Mouse (Mus musculus): Measurements from ENCODE around the gene Olfm2. TPM values are rescaled to one million over a fixed set of nuclear protein-coding genes. Genes with fewer than 3 reads are reported as not detected.
A peak's percentile ranks its signal among the peaks of the same experiment; 100 is the strongest.

Gene Olfm2
- total RNA-seq, 4 experiments from 2014 or later, result 0.16 to 0.32 TPM; not detected in 2

DNA sequence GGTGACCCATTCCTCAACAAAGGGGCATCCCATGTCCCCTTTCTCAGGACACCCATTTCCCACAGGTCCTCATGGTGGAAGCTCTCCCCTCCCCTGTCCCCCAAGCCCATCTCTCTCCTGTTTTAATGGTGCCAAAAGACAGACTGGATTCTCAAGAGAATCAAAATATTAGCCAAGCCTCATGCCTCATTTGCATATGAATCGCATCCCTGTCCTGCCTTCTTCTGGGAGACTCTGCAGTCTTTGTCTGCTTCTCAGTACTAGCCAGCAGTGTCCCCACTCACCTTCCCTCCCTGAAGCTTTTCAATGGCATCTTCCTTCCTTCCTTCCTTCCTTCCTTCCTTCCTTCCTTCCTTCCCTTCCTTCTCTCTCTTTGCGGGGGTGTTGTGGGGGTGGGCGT lies 1.5 kb upstream of the Olfm2 start:
- no peak for DNase-seq (ENCODE audit: low spot score in 2 of 2)

DNA sequence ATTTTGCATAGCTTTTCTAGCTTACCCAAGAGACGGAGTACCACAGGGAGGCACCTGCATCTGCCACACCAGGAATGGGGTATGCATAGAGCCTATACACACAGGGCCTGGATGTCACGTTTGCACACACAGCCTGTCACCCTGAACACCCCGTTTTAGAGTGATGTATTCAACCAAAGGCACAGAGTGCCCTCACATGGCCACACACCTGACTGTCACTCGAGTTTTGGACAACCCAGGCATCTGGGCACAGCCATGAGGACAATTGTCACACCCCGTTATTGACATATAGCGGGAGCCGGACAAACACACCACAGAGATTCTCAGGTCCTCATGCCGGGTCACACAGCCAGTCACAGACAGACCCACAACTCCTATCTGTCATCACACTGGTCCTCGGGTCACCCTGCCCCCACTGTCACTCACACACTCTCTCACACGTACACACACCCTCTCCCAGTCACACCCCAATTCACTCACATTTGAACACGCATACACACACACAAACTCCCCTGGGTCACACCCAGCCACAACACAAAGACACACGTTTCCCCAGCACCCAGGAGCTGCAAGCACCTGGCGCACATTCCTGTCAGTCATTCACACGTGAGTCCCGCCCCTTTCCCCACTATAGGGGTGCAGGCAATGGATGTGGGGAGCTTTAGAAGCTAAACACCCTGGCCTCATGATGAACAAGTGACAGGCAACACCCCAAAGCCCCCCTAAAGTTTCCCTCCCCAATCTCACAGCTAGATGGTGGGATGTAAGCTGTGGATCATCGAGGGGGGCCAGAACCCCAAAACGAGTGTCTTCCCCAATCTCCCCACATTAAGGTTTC lies 801 bp downstream of the Olfm2 start:
- no peak for DNase-seq (ENCODE audit: low spot score in 2 of 2)

DNA sequence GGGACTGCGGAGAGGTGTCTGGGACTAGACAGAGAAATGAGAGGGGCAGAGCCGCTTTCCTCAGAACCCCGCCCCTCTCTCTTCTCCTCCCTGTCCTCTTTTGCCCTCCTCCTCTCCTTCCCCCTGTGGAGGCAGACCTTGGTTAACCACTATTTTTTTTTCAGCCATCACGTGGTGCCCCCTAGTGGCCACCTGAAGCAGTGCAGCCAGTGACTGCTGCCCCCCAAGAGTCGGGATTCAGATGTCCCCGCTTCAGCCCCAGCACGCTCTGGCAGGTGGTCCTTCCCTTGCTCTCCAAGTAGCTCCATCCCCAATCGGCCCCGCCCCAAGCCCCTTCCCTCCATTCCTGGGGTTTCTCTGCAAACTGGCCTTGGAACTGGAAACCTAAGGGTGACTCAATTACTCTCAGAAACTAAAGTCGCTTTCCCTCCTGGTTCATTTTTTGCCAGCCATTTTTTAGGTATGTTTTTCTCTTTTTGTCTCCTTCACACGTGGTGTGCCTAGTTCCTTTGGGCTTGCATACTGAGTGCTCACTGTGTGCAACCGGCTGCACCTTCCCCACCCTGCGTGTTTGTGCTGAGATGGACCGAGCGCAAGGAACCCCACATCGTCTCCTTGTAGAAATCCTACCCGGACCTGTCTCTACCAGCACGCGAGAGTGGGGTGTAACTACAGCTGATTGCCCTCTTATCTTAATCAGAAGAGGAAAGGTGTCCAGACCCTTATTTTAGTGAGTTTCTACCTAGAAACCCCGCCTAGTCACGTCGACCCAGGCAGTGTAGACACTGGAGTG lies 2.0 kb downstream of the Olfm2 start:
- no peak for DNase-seq (ENCODE audit: low spot score in 2 of 2)

- peak; percentile 71 to 74 for DNase-seq (ENCODE audit: low spot score in 2 of 2)
These were observed 5.7 kb downstream of the Olfm2 start for GRCm38 (mm10) chr9:20740407-20740806.

DNA sequence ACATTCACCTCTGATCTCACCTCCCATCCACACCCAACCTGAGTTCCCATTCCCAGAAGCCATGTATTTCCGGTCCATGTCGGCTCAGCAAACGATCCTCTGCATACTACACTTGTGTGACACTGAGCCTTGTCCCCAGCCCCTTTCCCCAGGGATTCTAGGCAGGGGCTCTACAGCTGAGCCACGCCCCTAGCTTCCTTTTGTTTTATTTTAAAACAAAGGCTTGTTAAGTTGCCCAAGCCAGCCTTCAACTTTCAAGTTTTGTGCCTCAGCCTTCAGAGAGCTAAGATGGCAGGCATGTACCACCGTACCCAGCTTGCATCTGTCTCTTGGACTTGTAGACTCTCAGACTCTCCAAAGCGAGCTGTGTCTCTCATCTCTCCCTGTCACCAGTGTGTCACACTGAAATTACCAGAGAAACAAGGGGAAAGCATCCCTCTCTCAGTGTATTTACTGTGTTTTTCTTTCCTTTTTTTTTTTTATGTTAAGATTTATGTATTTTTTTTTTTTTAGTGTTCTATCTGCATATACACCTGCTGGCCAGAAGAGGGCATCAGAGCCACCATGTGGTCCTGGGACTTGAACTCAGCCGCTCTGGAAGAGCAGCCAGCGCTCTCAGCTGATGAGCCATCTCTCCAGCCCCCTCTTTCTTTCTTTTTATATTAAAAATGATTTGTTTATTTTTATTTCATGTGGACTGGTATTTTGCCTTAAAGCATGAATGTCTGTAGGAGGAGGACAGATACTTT lies 7.7 kb downstream of the Olfm2 start:
- no peak for DNase-seq (ENCODE audit: low spot score in 2 of 2)

DNA sequence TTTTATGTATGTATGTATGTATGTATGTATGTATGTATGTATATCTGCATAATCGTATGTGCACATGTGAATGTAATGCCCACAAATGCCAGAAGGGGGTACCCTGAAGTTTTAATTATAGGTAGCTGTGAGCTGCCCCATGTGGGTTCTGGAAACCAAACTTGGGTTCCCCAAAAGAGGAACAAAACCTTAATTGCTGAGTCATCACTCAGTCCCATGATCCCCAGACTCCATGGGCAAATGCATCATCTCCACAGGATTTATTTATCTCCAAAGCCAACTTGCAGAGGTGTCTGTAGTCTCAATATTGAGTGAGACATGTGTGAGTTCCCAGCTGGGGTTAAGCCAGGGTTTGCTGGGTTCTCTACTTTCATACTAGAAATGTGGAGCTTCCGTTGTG lies 8.9 kb downstream of the Olfm2 start:
- no peak for DNase-seq (ENCODE audit: low spot score in 2 of 2)

- no peak for DNase-seq (ENCODE audit: low spot score in 2 of 2)
These were observed 11.5 kb downstream of the Olfm2 start for GRCm38 (mm10) chr9:20734692-20735091.

DNA sequence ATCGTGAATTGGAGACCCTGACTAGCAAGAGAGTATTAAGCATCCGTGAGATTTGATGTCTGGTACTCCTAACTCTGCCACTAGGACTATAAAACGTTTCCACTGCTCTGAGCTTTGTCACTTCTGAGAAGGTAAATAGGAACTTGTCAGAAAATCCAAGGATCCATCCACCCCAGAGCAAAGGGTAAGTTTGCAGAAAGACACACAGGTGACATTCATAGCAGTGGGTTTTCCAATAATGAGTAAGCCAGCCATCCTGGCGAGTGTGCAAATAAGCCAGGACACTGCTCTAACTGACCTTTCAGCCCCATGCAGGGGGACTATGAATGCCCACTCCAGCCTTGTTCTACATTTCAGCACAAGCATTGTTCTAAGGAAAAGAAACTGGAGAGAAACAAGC lies 14.4 kb downstream of the Olfm2 start:
- DNase-seq (ENCODE audit: low spot score in 2 of 2), result no peak

DNA sequence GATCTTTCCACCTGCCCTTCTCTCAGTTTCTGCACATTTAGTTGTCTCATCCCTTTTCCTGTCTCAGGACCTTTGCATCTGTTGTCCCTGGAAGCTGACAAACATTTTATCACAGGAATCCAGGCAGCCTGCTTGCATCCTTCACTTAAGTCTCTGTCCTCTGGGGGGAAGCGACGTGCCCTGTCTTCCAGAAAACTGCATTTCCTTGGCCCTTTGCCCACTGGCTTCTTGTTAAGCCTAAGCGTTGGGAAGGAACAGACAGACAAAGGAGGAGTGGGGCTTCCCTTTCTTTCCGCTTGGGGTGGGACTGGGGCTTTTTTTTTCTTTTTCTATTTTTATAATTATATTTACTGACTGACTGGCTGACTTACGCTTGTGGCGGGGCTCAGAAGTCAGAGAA lies 16.7 kb downstream of the Olfm2 start:
- no peak for DNase-seq (ENCODE audit: low spot score in 2 of 2)

- DNase-seq (ENCODE audit: low spot score in 2 of 2), result peak in 1 of 2 experiments; percentile 14
These were observed 18.5 kb downstream of the Olfm2 start for GRCm38 (mm10) chr9:20727601-20728113.

DNA sequence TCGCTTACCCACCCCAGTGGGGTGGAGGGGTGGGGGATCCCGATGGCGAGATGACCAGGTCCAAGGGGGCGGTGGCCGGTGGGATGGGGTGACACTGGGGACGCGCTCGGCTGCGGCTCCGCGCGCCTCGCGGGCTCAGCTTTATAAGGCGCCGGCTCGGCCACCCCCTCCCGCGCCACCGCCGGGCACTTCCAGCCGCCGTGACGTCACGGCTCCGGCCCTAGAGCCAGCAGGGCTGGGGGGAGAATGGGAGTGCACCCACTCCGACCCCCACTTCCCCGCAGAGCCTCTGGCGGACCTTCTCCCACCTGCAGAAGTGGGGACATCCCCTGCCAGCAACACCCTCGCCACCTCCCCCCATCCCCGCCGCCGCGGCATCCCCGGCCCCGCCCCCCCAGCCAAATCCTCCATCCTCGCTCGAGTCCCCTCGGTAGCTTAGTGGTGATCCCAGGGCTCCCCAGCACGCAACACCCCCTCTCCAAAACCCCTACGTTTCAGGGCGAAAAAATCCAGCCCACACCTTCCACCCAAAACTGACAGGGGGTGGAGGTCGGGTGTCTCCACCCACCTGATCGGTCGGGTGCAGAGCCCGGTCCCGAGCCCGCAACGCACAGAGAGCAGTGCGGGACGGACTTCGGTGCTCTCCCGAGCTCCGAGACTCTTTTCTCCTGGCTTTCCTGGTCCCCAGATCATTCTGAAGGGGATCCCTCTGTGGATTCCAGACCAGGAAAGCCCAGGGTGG lies 19.1 kb downstream of the Olfm2 start:
- no peak for DNase-seq (ENCODE audit: low spot score in 2 of 2)

GRCm38 (mm10) chr9:20726134-20726858 lies 19.9 kb downstream of the Olfm2 start:
- no peak for DNase-seq (ENCODE audit: low spot score in 2 of 2)

DNA sequence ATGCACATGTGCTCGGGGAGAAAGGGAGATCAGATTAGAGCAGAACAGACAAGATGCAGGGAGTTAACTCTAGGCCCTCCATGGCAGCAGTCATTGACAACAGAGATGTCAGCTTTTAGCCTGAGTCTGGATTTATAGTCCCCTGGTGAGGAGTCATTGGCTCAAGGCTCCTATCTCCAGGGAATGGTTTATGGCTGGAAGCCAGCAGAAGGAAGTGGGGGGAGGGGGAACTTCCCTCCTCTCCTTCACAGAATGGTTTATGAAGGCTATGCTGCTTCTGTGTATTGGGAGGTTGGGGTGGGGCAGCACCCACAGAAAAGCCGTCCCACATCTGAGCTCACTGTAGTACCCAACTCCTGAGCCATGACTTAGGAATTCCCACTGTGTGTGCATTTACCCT lies 24.6 kb downstream of the Olfm2 start:
- no peak for DNase-seq (ENCODE audit: low spot score in 2 of 2)

DNA sequence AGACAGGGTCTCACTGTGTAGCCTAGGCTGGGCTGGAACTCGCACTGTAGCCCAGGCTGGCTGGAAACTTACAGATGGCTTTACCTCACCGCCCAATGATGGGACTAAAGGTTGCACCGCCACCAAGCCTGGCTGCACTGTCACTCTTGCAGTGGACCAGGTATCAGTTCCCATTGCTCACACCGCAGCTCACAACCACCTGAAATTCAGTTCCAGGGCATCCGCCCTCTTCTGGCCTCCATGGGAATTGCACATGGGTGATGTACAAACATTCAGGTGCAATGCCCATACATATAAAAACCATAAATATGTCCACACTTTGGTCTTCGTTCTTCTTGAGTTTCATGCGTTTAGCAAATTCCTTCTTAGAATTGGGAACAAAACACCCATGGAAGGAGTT lies 30.8 kb downstream of the Olfm2 start:
- DNase-seq (ENCODE audit: low spot score in 2 of 2), result no peak

DNA sequence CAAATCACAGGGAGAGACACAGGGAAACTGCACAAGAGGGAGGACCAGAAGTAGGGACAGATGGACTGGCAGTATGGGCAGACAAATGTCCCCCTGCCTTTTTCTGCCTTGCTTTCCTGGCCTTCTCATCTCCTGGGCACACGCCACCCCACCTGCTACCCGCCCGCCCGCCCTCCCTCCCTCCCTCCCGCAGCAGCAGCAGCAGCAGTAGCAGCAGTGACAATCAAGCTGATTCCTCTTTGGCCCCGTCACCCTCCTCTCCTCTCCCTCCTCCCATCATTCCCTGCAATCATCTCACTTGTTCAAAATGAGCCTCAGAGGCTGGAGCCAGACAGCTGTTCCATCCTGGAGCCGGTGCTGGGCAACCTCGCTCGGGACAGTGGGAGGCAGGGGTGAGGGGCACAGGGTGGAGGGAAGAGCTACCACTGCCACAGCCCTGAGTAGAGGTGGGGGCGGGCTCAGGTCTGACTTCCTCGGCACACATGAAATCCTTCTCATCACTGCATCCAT lies 32.6 kb downstream of the Olfm2 start:
- no peak for DNase-seq (ENCODE audit: low spot score in 2 of 2)

GRCm38 (mm10) chr9:20712934-20713477 lies 33.1 kb downstream of the Olfm2 start:
- DNase-seq (ENCODE audit: low spot score in 2 of 2), result no peak

- DNase-seq (ENCODE audit: low spot score in 2 of 2), result no peak
These were observed 35.7 kb downstream of the Olfm2 start for GRCm38 (mm10) chr9:20710471-20710870.

GRCm38 (mm10) chr9:20705981-20706380 lies 40.2 kb downstream of the Olfm2 start:
- DNase-seq (ENCODE audit: low spot score in 2 of 2), result no peak

DNA sequence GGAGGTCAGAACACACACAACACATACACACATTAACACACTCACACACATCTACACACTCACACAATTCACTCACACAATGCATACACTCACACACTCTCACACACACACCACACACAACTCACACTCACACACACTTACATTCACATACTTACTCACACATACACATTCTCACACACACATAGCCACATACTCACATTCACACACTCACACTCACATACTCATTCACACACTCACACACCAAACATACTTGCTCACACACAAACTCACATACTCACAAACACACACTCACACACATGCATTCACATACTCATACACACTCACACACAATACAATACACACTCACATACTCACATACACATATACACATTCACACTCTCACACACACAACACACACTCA lies 40.7 kb downstream of the Olfm2 start:
- no peak for DNase-seq (ENCODE audit: low spot score in 2 of 2)
